Mouse (Mus musculus): ENCODE measurements at regions not wholly inside any gene's neighbourhood (a gene's known extent, or its start where the extent isn't known, plus 50 kb on each side); places are given as distances from the start of the nearest gene placed in this dataset.
A peak's percentile ranks its signal among the peaks of the same experiment; 100 is the strongest.
"Not testable (repeated sequence)": the region's sequence is repeated elsewhere in the genome, so short reads cannot be mapped to it uniquely, and the experiment has no call there.

DNA sequence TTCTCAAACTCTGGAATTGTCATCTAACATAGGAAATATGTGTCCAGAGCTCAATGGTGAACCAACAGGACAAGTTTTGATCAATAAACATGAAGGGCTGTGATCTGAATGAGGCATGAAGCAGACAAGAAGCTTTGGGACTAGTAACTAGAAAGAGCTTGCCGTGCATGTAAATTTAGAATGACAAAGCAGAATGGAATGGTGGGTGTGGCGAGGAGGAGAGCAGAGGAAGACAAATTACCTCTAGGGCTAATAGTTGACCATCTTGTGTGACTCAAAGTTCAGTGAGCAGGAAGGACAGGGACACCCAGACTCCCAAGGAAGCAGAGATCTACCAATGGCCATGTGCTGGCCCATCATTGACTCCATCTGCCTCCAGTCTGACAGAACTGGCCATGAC lies 455.6 kb downstream of the Tns1 start:
- DNase-seq = no peak
- Histone ChIP-seq H3K27ac (no peak overlapping the region), H3K4me3 (no peak overlapping the region)
- intact Hi-C loops (cut with DNase I) = no loop called here
- no peak for TF ChIP-seq CTCF (IDR thresholded peaks at IDR 0.05)

DNA sequence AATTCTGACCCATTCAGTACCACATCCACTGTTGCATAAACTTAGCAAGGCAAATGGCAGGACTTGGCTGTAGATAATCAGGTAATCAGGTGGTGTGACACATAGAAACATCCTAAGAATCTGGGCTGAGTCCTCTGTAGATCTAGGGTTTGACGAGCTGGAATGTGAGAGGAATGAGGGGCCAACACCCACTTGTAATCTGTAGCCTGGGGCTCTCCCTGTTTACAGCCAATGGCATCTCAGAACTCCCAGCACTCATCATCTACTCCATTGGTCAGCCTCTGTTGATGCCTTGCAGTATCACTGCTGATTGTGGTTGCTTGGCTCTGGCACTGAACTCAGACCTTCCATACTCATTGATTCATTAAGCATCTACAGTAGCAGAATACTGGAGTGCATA lies 460.7 kb downstream of the Tns1 start:
- no peak overlapping the region for H3K4me3 ChIP-seq
- no peak for TF ChIP-seq CTCF (IDR thresholded peaks at IDR 0.05)
- H3K27ac ChIP-seq = no peak overlapping the region
- intact Hi-C loops (cut with DNase I) = no loop called here
- DNase-seq = no peak

DNA sequence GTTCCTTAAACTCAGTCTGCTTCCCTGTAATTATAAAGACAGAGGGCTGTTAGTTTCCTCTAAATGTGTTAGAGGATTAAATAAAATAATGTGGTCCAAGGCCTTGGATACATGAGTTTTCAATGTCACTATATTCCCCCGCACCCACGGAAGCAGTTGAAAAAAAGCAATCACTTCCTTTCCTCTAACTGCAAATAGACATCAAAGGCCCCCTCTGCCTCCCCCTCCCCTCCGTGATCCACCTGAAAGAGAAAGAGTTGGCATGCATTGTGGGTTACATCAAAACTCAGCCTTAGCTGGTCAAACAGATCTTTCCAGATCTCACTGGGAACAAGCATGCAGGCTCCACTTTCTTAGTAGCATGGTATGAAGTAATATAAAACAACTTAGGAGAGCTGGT lies 479.2 kb downstream of the Tns1 start:
- no peak for DNase-seq
- intact Hi-C loops (cut with DNase I) = no loop called here
- Histone ChIP-seq H3K27ac (no peak overlapping the region), H3K4me3 (no peak overlapping the region)
- TF ChIP-seq CTCF (IDR thresholded peaks at IDR 0.05) = no peak

DNA sequence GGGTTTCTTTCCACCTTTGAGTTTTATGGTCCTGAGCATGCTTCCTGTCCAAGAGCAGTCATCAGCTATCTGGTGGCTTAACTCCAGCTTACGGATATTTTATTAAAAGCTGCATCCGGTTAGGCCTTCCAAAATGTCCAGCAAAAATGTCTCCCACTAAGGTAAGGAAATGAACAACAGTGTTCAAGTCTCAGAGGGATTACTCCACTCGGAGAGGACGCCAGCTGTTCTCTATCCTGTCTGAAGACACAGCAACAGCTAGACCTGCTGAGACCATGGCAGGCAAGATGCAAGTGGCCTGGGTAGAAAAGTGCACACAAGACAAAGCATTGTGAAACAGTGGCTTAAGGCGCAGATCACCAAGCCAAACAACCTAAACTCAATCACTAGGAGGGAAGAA lies 479.9 kb downstream of the Tns1 start:
- Histone ChIP-seq H3K27ac (peak overlapping the region; percentile 5; the same call in 1 of the 2 replicates), H3K4me3 (no peak overlapping the region)
- no peak for TF ChIP-seq CTCF (IDR thresholded peaks at IDR 0.05)
- DNase-seq = no peak
- intact Hi-C loops (cut with DNase I) = no loop called here

DNA sequence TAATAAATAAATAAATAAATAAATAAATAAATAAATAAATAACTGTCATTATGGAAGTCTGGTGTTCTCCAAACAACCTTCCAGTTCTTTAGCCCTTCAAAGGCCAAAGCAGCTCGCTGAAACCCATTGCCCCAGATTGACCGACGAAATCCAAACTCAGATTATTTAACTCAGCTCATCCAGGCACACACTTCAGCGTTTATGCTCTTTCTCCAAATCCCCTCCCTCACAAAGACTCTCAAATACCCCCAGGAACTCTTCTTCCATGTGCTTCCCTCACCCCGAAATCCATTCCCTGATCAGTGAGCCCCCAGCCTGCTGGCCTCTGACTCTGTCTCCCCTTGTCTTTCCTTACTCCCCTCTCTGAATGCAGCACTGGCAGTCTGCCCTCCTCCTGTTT lies 480.8 kb downstream of the Tns1 start:
- no peak overlapping the region for H3K4me3 ChIP-seq
- H3K27ac ChIP-seq = no peak overlapping the region
- TF ChIP-seq CTCF (IDR thresholded peaks at IDR 0.05) = no peak
- intact Hi-C loops (cut with DNase I) = no loop called here
- no peak for DNase-seq

DNA sequence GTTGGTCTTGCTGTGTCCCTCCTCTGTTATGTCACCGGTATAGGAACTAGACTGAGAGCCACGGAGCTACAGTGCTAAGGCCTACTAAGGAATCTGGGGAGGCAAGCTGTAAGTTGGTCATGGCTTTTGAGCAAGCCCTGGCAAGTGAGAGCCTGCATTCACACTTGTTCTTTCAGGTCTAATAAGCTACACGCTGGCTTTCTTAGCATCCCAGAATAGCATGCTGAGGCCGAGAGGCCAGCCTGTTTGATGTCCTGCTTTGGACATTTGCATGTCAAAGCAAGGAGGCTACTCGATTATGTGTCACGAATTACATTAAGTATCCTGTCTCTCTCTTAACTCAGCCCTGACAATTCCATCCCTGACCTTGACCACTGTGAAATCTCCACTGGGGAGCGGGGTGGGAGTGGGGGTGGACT lies 481.5 kb downstream of the Tns1 start:
- no peak for DNase-seq
- Histone ChIP-seq H3K27ac (no peak overlapping the region), H3K4me3 (no peak overlapping the region)
- intact Hi-C loops (cut with DNase I) = no loop called here
- no peak for TF ChIP-seq CTCF (IDR thresholded peaks at IDR 0.05)

DNA sequence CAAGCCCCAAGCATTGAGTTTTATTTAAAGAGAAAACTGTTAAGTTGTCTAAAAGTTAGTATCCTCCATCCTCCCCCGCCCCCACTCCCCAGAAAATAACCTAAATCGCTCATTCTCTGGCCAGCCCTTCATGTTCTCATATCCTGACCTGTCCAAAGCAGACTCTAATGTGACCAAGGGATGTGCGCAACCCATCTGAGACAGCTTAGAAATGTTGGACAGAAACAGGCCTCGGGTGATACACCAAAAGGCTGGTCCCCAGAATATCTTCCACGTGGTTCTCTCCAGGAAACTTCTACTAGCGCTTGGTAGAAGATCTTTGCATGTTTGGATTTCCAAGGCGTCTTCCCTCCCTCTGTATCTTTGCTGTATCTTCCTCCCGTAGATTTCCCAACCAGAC lies 482.8 kb downstream of the Tns1 start:
- H3K4me3 ChIP-seq = no peak overlapping the region
- H3K27ac ChIP-seq = no peak overlapping the region
- no peak for DNase-seq
- TF ChIP-seq CTCF (IDR thresholded peaks at IDR 0.05) = no peak
- intact Hi-C loops (cut with DNase I) = no loop called here

DNA sequence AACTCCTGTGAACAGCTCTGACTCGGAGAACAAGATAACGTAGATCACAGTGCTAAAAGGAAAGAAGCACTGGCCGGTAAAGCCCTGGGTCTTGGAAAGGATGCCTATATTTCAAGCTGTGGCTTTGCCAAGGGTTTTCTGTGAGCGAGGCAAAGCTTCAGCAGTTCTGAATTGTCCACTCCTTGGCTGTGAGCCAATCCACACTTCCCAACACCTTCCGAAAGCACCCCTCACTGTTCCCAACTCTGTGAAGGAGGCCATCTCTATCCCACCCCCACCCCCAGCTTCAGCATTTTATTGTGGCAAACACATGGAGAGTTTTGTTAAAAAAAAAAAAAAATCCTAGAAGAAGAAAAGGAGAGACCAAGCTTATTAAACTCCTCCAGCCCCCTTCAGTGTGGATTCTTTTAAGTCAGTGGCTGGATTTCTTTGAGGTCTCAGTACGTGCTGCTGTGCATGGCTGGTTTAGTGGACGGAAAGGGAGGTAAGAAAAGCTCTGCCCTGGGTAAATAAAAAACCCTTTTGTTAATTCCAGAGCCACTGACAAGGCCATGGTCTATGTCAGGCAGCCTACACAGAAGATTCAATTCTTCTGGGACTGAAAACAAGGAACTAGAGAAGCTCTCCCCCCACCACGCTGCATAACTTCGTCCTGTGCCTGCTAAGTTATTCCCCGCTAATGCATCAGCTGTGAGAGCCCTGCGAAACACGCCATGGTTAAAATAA lies 483.4 kb downstream of the Tns1 start:
- H3K27ac ChIP-seq = no peak overlapping the region

DNA sequence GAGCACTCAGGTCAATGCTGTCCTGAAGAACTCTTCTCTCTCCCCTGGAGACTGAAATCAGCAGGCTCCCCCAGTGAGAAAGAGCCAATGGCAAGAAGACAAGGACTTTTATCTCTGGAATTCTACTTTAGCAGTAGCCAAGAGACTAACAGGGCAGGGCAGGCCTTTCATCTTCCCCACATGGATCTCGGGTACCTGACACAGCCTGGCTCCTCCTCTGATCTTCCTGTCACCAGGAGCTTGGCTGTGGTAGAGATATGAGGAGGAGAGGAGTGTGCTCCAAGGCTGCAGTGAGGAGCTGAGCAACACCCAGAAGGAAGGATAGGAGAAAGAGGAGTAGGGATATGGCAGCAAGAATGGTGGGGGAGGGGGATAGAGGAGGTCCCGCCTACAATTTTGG lies 488.5 kb downstream of the Tns1 start:
- H3K4me3 ChIP-seq = no peak overlapping the region
- no peak for TF ChIP-seq CTCF (IDR thresholded peaks at IDR 0.05)
- no peak for DNase-seq
- no peak overlapping the region for H3K27ac ChIP-seq
- intact Hi-C loops (cut with DNase I) = no loop called here

More for the DNA sequence above, 483.4 kb downstream of the Tns1 start:
- DNase-seq = no peak
- no peak overlapping the region for H3K4me3 ChIP-seq
- intact Hi-C loops (cut with DNase I) = no loop called here
- TF ChIP-seq CTCF (IDR thresholded peaks at IDR 0.05) = no peak

DNA sequence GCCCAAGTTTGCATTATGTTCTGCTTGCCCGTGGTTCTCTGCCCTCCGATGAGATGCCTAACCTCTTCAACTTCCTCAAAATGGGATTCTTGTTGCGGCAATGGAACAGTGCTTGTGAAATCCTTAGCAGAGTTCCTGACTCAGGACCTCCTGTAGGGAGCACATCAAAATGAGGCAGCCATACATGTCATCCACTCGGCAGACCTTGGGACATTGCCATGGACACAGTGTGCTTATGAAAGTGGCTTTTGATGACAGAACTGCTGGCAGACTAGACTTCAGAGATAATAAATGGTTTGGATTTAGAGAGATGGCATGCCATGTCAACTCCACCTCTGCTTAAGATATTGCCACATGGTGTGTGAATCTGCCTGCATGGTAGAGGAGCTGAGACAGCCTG lies 489.4 kb downstream of the Tns1 start:
- no peak overlapping the region for H3K27ac ChIP-seq
- H3K4me3 ChIP-seq = no peak overlapping the region
- TF ChIP-seq CTCF (IDR thresholded peaks at IDR 0.05) = no peak
- DNase-seq = no peak
- intact Hi-C loops (cut with DNase I) = no loop called here

DNA sequence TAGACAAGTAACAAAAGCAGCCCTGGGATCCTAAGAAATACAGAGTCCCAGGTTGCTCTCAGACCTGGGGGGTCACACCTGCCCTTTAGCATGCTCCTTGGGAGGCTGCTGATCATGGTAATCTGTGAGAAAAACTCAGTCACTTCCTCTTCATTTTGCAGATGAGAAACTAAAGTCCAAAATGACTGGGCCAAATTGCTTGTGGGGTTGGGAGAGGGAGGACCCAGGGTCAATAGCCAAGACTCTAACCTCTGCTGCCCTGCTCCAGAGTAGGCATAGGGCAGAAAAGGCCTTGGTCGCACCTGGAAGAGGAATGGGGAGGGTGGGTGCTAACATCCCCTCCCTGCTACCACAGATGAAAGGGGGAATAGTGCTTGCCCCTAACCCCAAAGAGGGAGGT lies 491.2 kb downstream of the Tns1 start:
- H3K27ac ChIP-seq = no peak overlapping the region
- no peak overlapping the region for H3K4me3 ChIP-seq
- intact Hi-C loops (cut with DNase I) = no loop called here
- TF ChIP-seq CTCF (IDR thresholded peaks at IDR 0.05) = no peak
- no peak for DNase-seq

DNA sequence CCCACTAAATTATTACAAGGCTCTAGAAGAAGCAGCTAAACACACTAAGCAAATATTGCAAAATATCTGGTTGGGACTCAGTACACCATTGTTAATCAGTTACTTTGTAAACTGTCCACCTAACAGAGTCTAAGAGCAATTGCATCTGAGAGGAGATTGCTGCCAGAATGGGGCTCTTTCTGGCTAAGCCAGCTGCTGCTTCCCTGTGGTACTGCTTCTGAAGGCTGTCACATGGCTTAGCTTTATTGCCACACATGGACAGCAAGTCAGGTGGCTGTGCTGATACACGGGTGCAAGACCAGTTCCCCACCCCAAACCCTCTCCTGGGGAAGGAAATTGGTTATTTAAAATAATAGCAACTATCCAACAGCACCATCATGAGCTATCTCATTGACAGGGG lies 493.9 kb downstream of the Tns1 start:
- DNase-seq = no peak
- no peak for TF ChIP-seq CTCF (IDR thresholded peaks at IDR 0.05)
- intact Hi-C loops (cut with DNase I) = no loop called here
- H3K4me3 ChIP-seq = no peak overlapping the region
- H3K27ac ChIP-seq = no peak overlapping the region

DNA sequence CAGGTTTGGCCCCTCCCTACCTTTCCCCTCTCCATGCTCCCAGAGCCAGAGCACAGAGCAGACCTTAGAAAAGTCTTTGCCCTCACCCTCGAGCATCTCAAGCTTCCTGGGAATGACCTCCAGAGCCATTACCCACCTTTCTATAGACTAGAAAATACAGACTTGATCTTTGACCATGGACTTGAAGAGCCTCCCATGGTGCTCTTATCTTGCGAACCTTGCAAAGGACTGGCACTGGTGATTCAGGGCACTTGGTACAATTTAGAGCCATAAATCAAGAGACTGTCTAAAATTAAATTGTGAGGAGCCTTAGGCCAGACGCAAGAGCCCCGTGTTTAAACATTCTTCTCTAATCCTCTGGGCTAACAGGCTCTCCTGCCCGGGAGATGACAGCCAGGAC lies 498.9 kb downstream of the Tns1 start:
- no peak for TF ChIP-seq CTCF (IDR thresholded peaks at IDR 0.05)
- Histone ChIP-seq H3K4me3 (no peak overlapping the region), H3K27ac (no peak overlapping the region)
- intact Hi-C loops (cut with DNase I) = no loop called here
- no peak for DNase-seq

DNA sequence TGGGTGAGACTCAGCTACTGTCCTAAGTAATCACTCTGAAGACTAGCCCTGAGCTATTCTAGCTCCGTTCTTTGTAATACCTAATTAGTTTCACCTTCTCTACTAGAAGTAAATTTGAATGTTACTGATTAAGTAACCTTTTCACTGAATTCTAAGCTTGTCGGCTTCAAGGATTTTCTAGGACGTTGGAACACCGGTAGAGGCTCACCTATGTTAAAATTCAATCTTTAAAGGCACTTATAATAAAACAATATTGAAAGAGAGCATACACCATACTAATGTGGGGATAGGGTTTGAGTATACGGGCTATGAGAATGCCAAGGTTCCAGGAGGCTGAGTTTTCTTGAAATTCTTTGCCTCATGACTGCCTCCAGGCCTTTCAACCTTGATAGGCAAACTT lies 503.1 kb downstream of the Tns1 start:
- intact Hi-C loops (cut with DNase I) = loop anchor here (5.0 kb wide), 1 partner anchor 904 kb away; no protein-coding TSS in a partner anchor
- not testable (repeated sequence) for H3K27ac ChIP-seq, H3K4me3 ChIP-seq, DNase-seq

Data from gastrocnemius, adult 2 months (tissue).